Mouse (Mus musculus): ENCODE results near the gene Ctbs. TPM values are rescaled to one million over a fixed set of nuclear protein-coding genes. Genes with fewer than 3 reads are reported as not detected.

The Ctbs gene
- total and polyA plus RNA-seq, 2 experiments = 2.5 to 20.0 TPM

DNA sequence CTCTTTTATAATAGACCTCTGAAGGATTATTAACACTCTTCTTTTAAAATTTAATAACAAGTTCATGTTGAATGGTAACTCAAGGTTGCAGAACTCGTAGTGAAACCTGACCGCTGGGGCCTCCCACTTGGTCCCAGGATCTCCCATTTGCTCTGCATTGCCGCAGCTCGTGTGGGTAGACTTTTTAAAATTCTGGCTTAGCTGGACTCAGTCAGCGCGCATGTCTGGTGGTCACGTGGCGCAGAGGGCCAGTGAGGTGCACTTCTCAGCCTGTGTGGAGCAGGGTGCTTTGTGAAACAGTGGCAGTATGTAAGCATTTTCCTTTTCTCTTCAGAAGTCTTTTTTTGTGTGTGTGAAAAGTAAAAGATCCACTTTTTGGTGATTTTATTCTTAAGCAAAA is 6.7 kb upstream of the Ctbs start:
- DNase-seq (ENCODE audit: extremely low read depth, low read depth, low spot score) = no peak
- Histone ChIP-seq H3K27ac (replicated peaks; ENCODE audit: insufficient read depth, low read depth, low read length) (peak overlapping the region; percentile 59), H3K36me3 (ENCODE audit: control insufficient read depth, insufficient read depth, low read length) (peaks cover 1% of the 10 kb centered on the region; the same call in 1 of the 2 replicates), H3K9ac (ENCODE audit: low read depth, low read length) (no peak overlapping the region), H3K79me2 (ENCODE audit: control insufficient read depth, insufficient read depth, low read length) (no peaks in the 10 kb centered on the region), H3K27me3 (ENCODE audit: control insufficient read depth, insufficient read depth, low read length) (no peaks in the 10 kb centered on the region), H3K4me3 (ENCODE audit: insufficient read depth, low read depth, low read length) (no peak overlapping the region), H3K4me1 (ENCODE audit: control insufficient read depth, insufficient read depth, low read length) (peaks cover 7% of the 10 kb centered on the region; the same call in 1 of the 2 replicates)
- WGBS = 81% methylated on average over 8 of the region's 8 CpGs
- no peak for TF ChIP-seq CTCF (IDR thresholded peaks at IDR 0.05; ENCODE audit: low read depth, low read length)
- no peak for TF ChIP-seq POLR2A (IDR thresholded peaks at IDR 0.05; ENCODE audit: extremely low read depth, insufficient read depth, low read length)

DNA sequence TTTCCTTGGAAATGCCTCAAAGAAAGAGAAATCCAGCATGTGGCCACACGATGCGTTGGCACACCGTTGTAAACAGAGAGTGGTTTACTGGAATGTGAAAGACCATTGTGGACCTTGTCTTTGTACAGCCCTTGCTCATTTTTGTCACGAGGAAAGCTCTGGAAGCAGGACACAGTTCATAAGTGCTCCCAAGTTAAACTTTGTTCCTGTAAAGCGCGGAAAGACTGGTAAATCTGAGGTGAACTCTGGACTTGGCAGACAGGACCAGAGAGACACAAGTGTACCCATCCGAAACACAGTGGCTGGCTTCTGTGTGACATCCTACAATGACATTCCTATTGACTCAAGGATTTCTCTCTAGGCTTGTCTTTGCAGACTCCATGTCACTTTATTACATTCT is 6.2 kb upstream of the Ctbs start:
- Histone ChIP-seq H3K9ac (ENCODE audit: low read depth, low read length) (no peak overlapping the region), H3K79me2 (ENCODE audit: control insufficient read depth, insufficient read depth, low read length) (no peaks in the 10 kb centered on the region), H3K36me3 (ENCODE audit: control insufficient read depth, insufficient read depth, low read length) (peaks cover 1% of the 10 kb centered on the region; the same call in 1 of the 2 replicates), H3K27me3 (ENCODE audit: control insufficient read depth, insufficient read depth, low read length) (no peaks in the 10 kb centered on the region), H3K27ac (replicated peaks; ENCODE audit: insufficient read depth, low read depth, low read length) (peak overlapping the region; percentile 73), H3K4me1 (ENCODE audit: control insufficient read depth, insufficient read depth, low read length) (peaks cover 7% of the 10 kb centered on the region; the same call in 1 of the 2 replicates), H3K4me3 (ENCODE audit: insufficient read depth, low read depth, low read length) (no peak overlapping the region)
- DNase-seq (ENCODE audit: extremely low read depth, low read depth, low spot score) = peak; percentile 99
- 19% methylated on average over 7 of the region's 7 CpGs for WGBS
- TF ChIP-seq CTCF (IDR thresholded peaks at IDR 0.05; ENCODE audit: low read depth, low read length) = no peak
- no peak for TF ChIP-seq POLR2A (IDR thresholded peaks at IDR 0.05; ENCODE audit: extremely low read depth, insufficient read depth, low read length)

DNA sequence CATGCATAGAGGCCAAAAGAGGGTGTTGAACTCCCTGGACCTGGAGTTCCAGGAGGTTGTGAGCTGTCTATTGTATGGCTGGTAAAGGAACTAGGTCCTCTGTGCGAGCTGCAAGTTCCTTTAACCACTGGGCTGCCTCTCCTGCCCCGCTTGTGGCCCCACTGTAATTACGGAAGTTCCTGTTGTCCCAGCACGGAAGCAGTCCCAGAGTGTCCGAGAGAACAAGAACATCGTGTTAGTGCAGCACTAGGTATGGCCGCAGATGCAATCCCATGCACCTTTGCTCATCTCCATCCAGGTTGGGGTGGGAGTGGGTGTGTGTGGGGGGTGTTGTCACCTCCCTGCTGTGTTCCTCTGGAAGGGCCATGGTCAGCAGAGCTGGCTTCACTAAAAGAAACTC is 4.7 kb upstream of the Ctbs start:
- H3K79me2 ChIP-seq (ENCODE audit: control insufficient read depth, insufficient read depth, low read length) = no peaks in the 10 kb centered on the region
- no peak overlapping the region for H3K9ac ChIP-seq (ENCODE audit: low read depth, low read length)
- H3K27ac ChIP-seq (replicated peaks; ENCODE audit: insufficient read depth, low read depth, low read length) = no peak overlapping the region
- no peaks in the 10 kb centered on the region; the same call in 1 of the 2 replicates for H3K36me3 ChIP-seq (ENCODE audit: control insufficient read depth, insufficient read depth, low read length)
- WGBS = 93% methylated on average over 7 of the region's 7 CpGs
- DNase-seq (ENCODE audit: extremely low read depth, low read depth, low spot score) = peak; percentile 8
- H3K27me3 ChIP-seq (ENCODE audit: control insufficient read depth, insufficient read depth, low read length) = no peaks in the 10 kb centered on the region
- TF ChIP-seq CTCF (IDR thresholded peaks at IDR 0.05; ENCODE audit: low read depth, low read length) (no peak), POLR2A (IDR thresholded peaks at IDR 0.05; ENCODE audit: extremely low read depth, insufficient read depth, low read length) (no peak)
- H3K4me1 ChIP-seq (ENCODE audit: control insufficient read depth, insufficient read depth, low read length) = peaks cover 7% of the 10 kb centered on the region; the same call in 1 of the 2 replicates
- no peak overlapping the region for H3K4me3 ChIP-seq (ENCODE audit: insufficient read depth, low read depth, low read length)

DNA sequence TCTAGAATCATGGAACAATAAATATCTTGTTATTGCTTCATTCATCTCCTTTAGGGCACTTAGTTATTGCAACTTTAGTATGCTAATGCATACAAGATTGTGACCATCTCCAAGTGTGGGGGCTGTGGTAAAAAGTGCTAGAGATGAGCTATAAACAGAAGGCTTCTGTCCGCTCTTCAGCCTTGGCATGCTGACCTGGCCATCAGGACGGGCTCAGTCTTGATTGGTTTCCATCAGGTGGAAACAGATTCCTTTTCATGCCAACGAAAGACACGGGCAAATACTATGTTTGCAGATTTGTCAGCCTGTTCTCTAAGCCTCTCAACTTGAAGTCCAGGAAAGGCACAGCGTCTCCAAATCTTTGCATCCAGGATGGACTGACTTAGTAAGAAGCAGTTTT is 2.4 kb upstream of the Ctbs start:
- Histone ChIP-seq H3K27ac (replicated peaks; ENCODE audit: insufficient read depth, low read depth, low read length) (no peak overlapping the region), H3K79me2 (ENCODE audit: control insufficient read depth, insufficient read depth, low read length) (peaks cover 4% of the 10 kb centered on the region; the same call in 1 of the 2 replicates), H3K9ac (ENCODE audit: low read depth, low read length) (no peak overlapping the region), H3K27me3 (ENCODE audit: control insufficient read depth, insufficient read depth, low read length) (no peaks in the 10 kb centered on the region), H3K4me1 (ENCODE audit: control insufficient read depth, insufficient read depth, low read length) (peaks cover 10% of the 10 kb centered on the region), H3K4me3 (ENCODE audit: insufficient read depth, low read depth, low read length) (no peak overlapping the region), H3K36me3 (ENCODE audit: control insufficient read depth, insufficient read depth, low read length) (no peaks in the 10 kb centered on the region; the same call in 1 of the 2 replicates)
- no peak for DNase-seq (ENCODE audit: extremely low read depth, low read depth, low spot score)
- TF ChIP-seq CTCF (IDR thresholded peaks at IDR 0.05; ENCODE audit: low read depth, low read length) = no peak
- WGBS = 86% methylated on average over 5 of the region's 5 CpGs

DNA sequence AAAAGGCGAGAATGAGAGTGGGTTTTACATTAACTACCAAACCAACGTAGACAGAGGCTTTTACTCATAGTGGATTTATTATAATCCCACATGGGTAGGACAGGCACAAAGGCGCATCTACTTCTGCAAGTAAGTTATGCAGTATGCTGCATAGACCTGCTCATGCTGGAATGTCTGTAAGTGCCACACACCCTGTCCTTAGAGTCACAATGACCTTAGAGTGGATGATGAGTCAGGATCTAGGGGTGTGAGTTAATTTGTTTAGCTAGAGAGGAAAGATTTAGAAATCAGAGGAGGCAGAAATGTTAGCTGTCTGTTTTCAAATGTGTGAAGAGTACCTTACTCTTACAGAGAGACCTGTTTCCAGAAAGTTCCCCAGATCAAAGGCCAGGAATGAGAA is 2.0 kb upstream of the Ctbs start:
- WGBS = 87% methylated on average over 3 of the region's 3 CpGs
- Histone ChIP-seq H3K9ac (ENCODE audit: low read depth, low read length) (no peak overlapping the region), H3K79me2 (ENCODE audit: control insufficient read depth, insufficient read depth, low read length) (peaks cover 4% of the 10 kb centered on the region; the same call in 1 of the 2 replicates), H3K4me1 (ENCODE audit: control insufficient read depth, insufficient read depth, low read length) (peaks cover 8% of the 10 kb centered on the region), H3K4me3 (ENCODE audit: insufficient read depth, low read depth, low read length) (no peak overlapping the region), H3K27ac (replicated peaks; ENCODE audit: insufficient read depth, low read depth, low read length) (no peak overlapping the region), H3K36me3 (ENCODE audit: control insufficient read depth, insufficient read depth, low read length) (no peaks in the 10 kb centered on the region), H3K27me3 (ENCODE audit: control insufficient read depth, insufficient read depth, low read length) (no peaks in the 10 kb centered on the region)
- DNase-seq (ENCODE audit: extremely low read depth, low read depth, low spot score) = no peak
- TF ChIP-seq POLR2A (IDR thresholded peaks at IDR 0.05; ENCODE audit: extremely low read depth, insufficient read depth, low read length) (no peak), CTCF (IDR thresholded peaks at IDR 0.05; ENCODE audit: low read depth, low read length) (no peak)

DNA sequence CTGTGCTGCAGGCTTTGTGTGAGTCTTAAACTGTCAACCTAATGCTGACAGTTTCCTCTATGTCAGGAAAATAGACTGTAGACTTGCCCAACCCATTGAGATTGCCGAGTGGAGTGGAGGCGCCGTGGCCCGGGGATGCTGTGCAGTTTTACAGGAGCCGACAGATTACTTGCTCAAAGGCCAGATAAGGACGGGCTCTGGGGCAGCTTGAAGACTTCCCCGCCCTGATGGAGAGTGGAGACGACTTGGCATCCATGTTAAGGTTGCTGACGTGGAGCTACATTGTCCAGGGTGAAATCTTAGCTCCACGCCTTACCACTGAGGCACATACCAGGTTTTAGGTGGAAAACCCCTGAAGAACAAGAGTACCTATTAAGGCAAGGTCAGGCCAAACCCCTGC is 1.2 kb upstream of the Ctbs start:
- DNase-seq (ENCODE audit: extremely low read depth, low read depth, low spot score) = no peak
- WGBS = 88% methylated on average over 10 of the region's 10 CpGs
- no peaks in the 10 kb centered on the region for H3K36me3 ChIP-seq (ENCODE audit: control insufficient read depth, insufficient read depth, low read length)
- no peak overlapping the region for H3K9ac ChIP-seq (ENCODE audit: low read depth, low read length)
- TF ChIP-seq POLR2A (IDR thresholded peaks at IDR 0.05; ENCODE audit: extremely low read depth, insufficient read depth, low read length) (no peak), CTCF (IDR thresholded peaks at IDR 0.05; ENCODE audit: low read depth, low read length) (no peak)
- H3K79me2 ChIP-seq (ENCODE audit: control insufficient read depth, insufficient read depth, low read length) = peaks cover 4% of the 10 kb centered on the region; the same call in 1 of the 2 replicates
- no peak overlapping the region for H3K4me3 ChIP-seq (ENCODE audit: insufficient read depth, low read depth, low read length)
- no peaks in the 10 kb centered on the region for H3K27me3 ChIP-seq (ENCODE audit: control insufficient read depth, insufficient read depth, low read length)
- no peak overlapping the region for H3K27ac ChIP-seq (replicated peaks; ENCODE audit: insufficient read depth, low read depth, low read length)
- H3K4me1 ChIP-seq (ENCODE audit: control insufficient read depth, insufficient read depth, low read length) = peaks cover 6% of the 10 kb centered on the region

Measured in liver, adult 2 months (tissue).